Comparison of ENCODE assay signal across 8 mouse cellular contexts in genomic region chr4:118289960-118290415, GRCm38 (mm10). TPM values are rescaled to one million over a fixed set of nuclear protein-coding genes. Genes with fewer than 3 reads are reported as not detected.
DNase-seq lines count a peak whose midpoint lies in the region; ATAC-seq and TF ChIP-seq lines count a peak whose summit lies in the region.

No protein-coding gene starts in this region.

- H3K4me3 ChIP-seq in cerebellum, adult 2 months (replicated peaks; ENCODE audit: insufficient read depth, low read depth, low read length): peak overlapping the region; percentile 14
- H3K4me3 ChIP-seq in ES-Bruce4 (ENCODE audit: low read depth, low read length): peak overlapping the region; percentile 97
- H3K4me3 ChIP-seq in liver, adult 2 months (ENCODE audit: insufficient read depth, low read depth, low read length): peak overlapping the region; percentile 58
- H3K4me3 ChIP-seq in neural tube, embryonic 12.5 days: peak overlapping the region; percentile 97

- no peak for DNase-seq in cerebellum, adult 2 months
- DNase-seq in cerebellum, postnatal 36 days: no peak
- peak; percentile 66 for DNase-seq in forelimb bud, embryonic 11.5 days (ENCODE audit: low read depth, low spot score)
- no peak for DNase-seq in liver, adult 2 months (ENCODE audit: extremely low read depth, low read depth, low spot score)
- DNase-seq in ovary, postnatal 36 days (ENCODE audit: low spot score): no peak

- peaks cover 39% of the 10 kb centered on the region for H3K79me2 ChIP-seq in liver, adult 2 months (ENCODE audit: control insufficient read depth, insufficient read depth, low read length)

- H3K9ac ChIP-seq in ES-Bruce4 (ENCODE audit: low read depth, poor library complexity, severe bottlenecking): peak overlapping the region; percentile 97
- H3K9ac ChIP-seq in liver, adult 2 months (ENCODE audit: low read depth, low read length): peak overlapping the region; percentile 99
- H3K9ac ChIP-seq in neural tube, embryonic 12.5 days: peak overlapping the region; percentile 98

- no peaks in the 10 kb centered on the region for H3K4me1 ChIP-seq in cerebellum, adult 2 months (ENCODE audit: control insufficient read depth, insufficient read depth, low read length)
- H3K4me1 ChIP-seq in ES-Bruce4 (ENCODE audit: control insufficient read depth, insufficient read depth, low read length): peaks cover 20% of the 10 kb centered on the region
- peaks cover 26% of the 10 kb centered on the region for H3K4me1 ChIP-seq in liver, adult 2 months (ENCODE audit: control insufficient read depth, insufficient read depth, low read length)
- peaks cover 48% of the 10 kb centered on the region for H3K4me1 ChIP-seq in neural tube, embryonic 12.5 days

- peak; percentile 15; the same call in 1 of the 2 replicates for ATAC-seq in neural tube, embryonic 12.5 days (ENCODE audit: low FRiP score, low read depth)
- ATAC-seq in activated CD4-positive, CD25-positive, alpha-beta regulatory T cell, adult 4 months: no peak

- H3K4me2 ChIP-seq in neural tube, embryonic 12.5 days (replicated peaks): peak overlapping the region; percentile 79

- TF ChIP-seq CTCF in cerebellum, adult 2 months (IDR thresholded peaks at IDR 0.05; ENCODE audit: borderline replicate concordance, insufficient read depth, low read depth, low read length): no peak
- no peak for TF ChIP-seq CTCF in ES-Bruce4 (IDR thresholded peaks at IDR 0.05; ENCODE audit: low read depth, low read length)
- TF ChIP-seq CTCF in liver, adult 2 months (IDR thresholded peaks at IDR 0.05; ENCODE audit: low read depth, low read length): no peak

- peak; percentile 64 for TF ChIP-seq EP300 in ES-Bruce4 (IDR thresholded peaks at IDR 0.05; ENCODE audit: insufficient read depth, low read depth, low read length)

- TF ChIP-seq POLR2A in cerebellum, adult 2 months (IDR thresholded peaks at IDR 0.05; ENCODE audit: borderline replicate concordance, insufficient read depth, low read length): no peak
- no peak for TF ChIP-seq POLR2A in ES-Bruce4 (IDR thresholded peaks at IDR 0.05; ENCODE audit: insufficient read depth, low read length)
- no peak for TF ChIP-seq POLR2A in liver, adult 2 months (IDR thresholded peaks at IDR 0.05; ENCODE audit: extremely low read depth, insufficient read depth, low read length)

- H3K27ac ChIP-seq in cerebellum, adult 2 months (ENCODE audit: insufficient read depth, low read length): no peak overlapping the region
- peak overlapping the region; percentile 52 for H3K27ac ChIP-seq in ES-Bruce4 (ENCODE audit: insufficient read depth, low read length)
- peak overlapping the region; percentile 62 for H3K27ac ChIP-seq in liver, adult 2 months (replicated peaks; ENCODE audit: insufficient read depth, low read depth, low read length)
- peak overlapping the region; percentile 38; the same call in 1 of the 2 replicates for H3K27ac ChIP-seq in neural tube, embryonic 12.5 days

- no peaks in the 10 kb centered on the region for H3K27me3 ChIP-seq in cerebellum, adult 2 months (ENCODE audit: control insufficient read depth, insufficient read depth, low read length)
- H3K27me3 ChIP-seq in ES-Bruce4 (ENCODE audit: control insufficient read depth, insufficient read depth, low read length, poor library complexity, severe bottlenecking): no peaks in the 10 kb centered on the region
- H3K27me3 ChIP-seq in liver, adult 2 months (ENCODE audit: control insufficient read depth, insufficient read depth, low read length): no peaks in the 10 kb centered on the region
- H3K27me3 ChIP-seq in neural tube, embryonic 12.5 days (replicated peaks): no peaks in the 10 kb centered on the region

- WGBS in cerebellum, adult 2 months: 9% methylated on average over 12 of the region's 12 CpGs
- 4% methylated on average over 12 of the region's 12 CpGs for WGBS in liver, adult 2 months
- WGBS in neural tube, embryonic 12.5 days: 1% methylated on average over 12 of the region's 12 CpGs

- no peaks in the 10 kb centered on the region for H3K36me3 ChIP-seq in ES-Bruce4 (ENCODE audit: control insufficient read depth, insufficient read depth, low read length, poor library complexity, severe bottlenecking)
- no peaks in the 10 kb centered on the region for H3K36me3 ChIP-seq in liver, adult 2 months (ENCODE audit: control insufficient read depth, insufficient read depth, low read length)
- peaks cover 16% of the 10 kb centered on the region; the same call in 1 of the 2 replicates for H3K36me3 ChIP-seq in neural tube, embryonic 12.5 days

- no peaks in the 10 kb centered on the region for H3K9me3 ChIP-seq in ES-Bruce4 (replicated peaks; ENCODE audit: control insufficient read depth, insufficient read depth, low read length, poor library complexity, severe bottlenecking)
- H3K9me3 ChIP-seq in neural tube, embryonic 12.5 days: no peaks in the 10 kb centered on the region

RNA-seq across cellular contexts. Expression of gene Ptprf, which starts 1.2 kb away (rescaled TPM):
- polyA plus RNA-seq in cerebellum, adult 2 months (2012; rRNA removed): 24.5 and 26.9 TPM in 2 replicates
- 194 and 216 TPM in 2 replicates for polyA plus RNA-seq in ES-Bruce4 (2011; ENCODE audit: insufficient read depth, insufficient read length, low read depth, missing spikeins)
- total RNA-seq in liver, adult 2 months (2014; rRNA removed): 40.1 and 67.4 TPM in 2 replicates
- 89.8 and 101 TPM in 2 replicates for polyA plus RNA-seq in liver, adult 2 months (2012; rRNA removed)
- 109 and 122 TPM in 2 replicates for polyA plus RNA-seq in neural tube, embryonic 12.5 days (2016; fragmentation: Nextera tagmentation; extraction: Ambion mirVana)
- polyA plus RNA-seq in activated CD4-positive, CD25-positive, alpha-beta regulatory T cell, adult 4 months (2017; shearing (Covaris generic)): under 1 TPM; 0.31 to 0.34 TPM

Comparison
In these comparisons a context has a peak if more than half of its experiments do, and no peak if none do; other contexts are left out.
1. H3K4me3 ChIP-seq: peak in every context shown above with its lines; median percentile 97 in ES-Bruce4; 97 in neural tube, embryonic 12.5 days; 58 in liver, adult 2 months; 14 in cerebellum, adult 2 months.
2. RNA of gene Ptprf, which starts 1.2 kb away (polyA plus RNA-seq): 194 to 216 TPM in ES-Bruce4, 109 to 122 TPM in neural tube, embryonic 12.5 days, 89.8 to 101 TPM in liver, adult 2 months and 24.5 to 26.9 TPM in cerebellum, adult 2 months; 0.31 to 0.34 TPM in activated CD4-positive, CD25-positive, alpha-beta regulatory T cell, adult 4 months; every median in the first group is over 10 times any median in the second.
3. Peak in every context shown above with its lines, with median percentiles within 50 percentile points of each other: H3K9ac ChIP-seq.